Mouse (Mus musculus) CH12.LX (cell line): Measurements from ENCODE around the gene Folr2. TPM values are rescaled to one million over a fixed set of nuclear protein-coding genes. Genes with fewer than 3 reads are reported as not detected.

Source experiments
- DNase-seq: peaks from one replicate; pipeline ENCODE4 v3.0.0-alpha.2; 2013; ENCODE audit errors: extremely low read depth
- H3K27ac ChIP-seq: 2 replicates; pipeline ENCODE4 v1.5.1; 2012; ENCODE audit warnings: low read depth, mild to moderate bottlenecking, control low read depth, moderate library complexity; ENCODE audit not compliant: insufficient read depth
- H3K27me3 ChIP-seq: replicated peaks from 2 replicates; pipeline ENCODE3; 2012; ENCODE audit warnings: inconsistent platforms
- H3K36me3 ChIP-seq, 2 experiments: replicated peaks in 1 of 2; 2 replicates each; pipeline versions ENCODE3 to v1.6.1; 2012; ENCODE audit warnings: inconsistent platforms in 1 of 2, low read length in 1 of 2, mild to moderate bottlenecking in 1 of 2, mixed read lengths in 1 of 2, moderate library complexity in 1 of 2; ENCODE audit not compliant: control insufficient read depth in 1 of 2, insufficient read depth in 1 of 2
- H3K4me1 ChIP-seq, 2 experiments: 2 replicates each; pipeline ENCODE4 v1.6.1; 2012; ENCODE audit warnings: inconsistent platforms in 1 of 2, moderate library complexity in 1 of 2; ENCODE audit not compliant: insufficient read depth in 2 of 2, control insufficient read depth in 1 of 2
- H3K4me2 ChIP-seq: 2 replicates; pipeline ENCODE4 v1.6.1; 2012; ENCODE audit warnings: low read depth, mild to moderate bottlenecking, control low read depth; ENCODE audit not compliant: poor library complexity, insufficient read depth, severe bottlenecking
- H3K4me3 ChIP-seq, 3 experiments: fragments of 150-350 bp in 1 of 3; sonication (generic) in 1 of 3; replicated peaks in 1 of 3; 2 replicates each; pipeline versions ENCODE3 to v1.5.1; 2011 to 2012; ENCODE audit warnings: low read depth in 2 of 3, low read length in 2 of 3, mild to moderate bottlenecking in 2 of 3, moderate library complexity in 2 of 3, control low read depth in 1 of 3, improper control_type of control experiment in 1 of 3, inconsistent platforms in 1 of 3, mixed read lengths in 1 of 3; ENCODE audit not compliant: poor library complexity in 1 of 3
- H3K79me2 ChIP-seq: replicated peaks from 2 replicates; pipeline ENCODE4 v1.6.1; 2012; ENCODE audit warnings: mild to moderate bottlenecking, moderate library complexity; ENCODE audit not compliant: control insufficient read depth, poor library complexity, insufficient read depth, severe bottlenecking; ENCODE audit errors: extremely low read depth
- H3K9ac ChIP-seq: 2 replicates; pipeline ENCODE4 v1.6.1; 2012; ENCODE audit warnings: low read depth, mild to moderate bottlenecking, control low read depth, moderate library complexity; ENCODE audit not compliant: insufficient read depth
- H3K9me3 ChIP-seq: replicated peaks from 2 replicates; pipeline ENCODE3; 2012; ENCODE audit warnings: low read length, inconsistent platforms, mixed read lengths
- CHD1 ChIP-seq: IDR thresholded peaks from 2 replicates; pipeline ENCODE4 v1.6.1; 2012; ENCODE audit warnings: low read depth, low read length, improper control_type of control experiment, inconsistent platforms
- EP300 ChIP-seq: IDR thresholded peaks from 2 replicates; pipeline ENCODE4 v1.6.1; 2011; ENCODE audit warnings: low read length, improper control_type of control experiment
- MAX ChIP-seq: IDR thresholded peaks from 2 replicates; pipeline ENCODE4 v1.6.1; 2011; ENCODE audit warnings: low read length, improper control_type of control experiment
- MAZ ChIP-seq: IDR thresholded peaks from 2 replicates; pipeline ENCODE4 v1.6.1; 2012; ENCODE audit warnings: low read depth, mild to moderate bottlenecking, inconsistent platforms, low read length, improper control_type of control experiment, moderate library complexity
- NRF1 ChIP-seq: IDR thresholded peaks from 2 replicates; pipeline ENCODE4 v1.6.1; 2014; ENCODE audit warnings: low read depth, mild to moderate bottlenecking, inconsistent platforms, low read length, improper control_type of control experiment, moderate library complexity
- RAD21 ChIP-seq: IDR thresholded peaks from 2 replicates; pipeline ENCODE4 v1.6.1; 2011; ENCODE audit warnings: low read depth, mild to moderate bottlenecking, low read length, improper control_type of control experiment, moderate library complexity
- SMC3 ChIP-seq: IDR thresholded peaks from 2 replicates; pipeline ENCODE4 v1.6.1; 2011; ENCODE audit warnings: low read depth, low read length, improper control_type of control experiment
- USF1 ChIP-seq: IDR thresholded peaks from 2 replicates; pipeline ENCODE4 v1.6.1; 2014; ENCODE audit warnings: low read depth, mild to moderate bottlenecking, inconsistent platforms, low read length, improper control_type of control experiment
- USF2 ChIP-seq: conservative IDR thresholded peaks from 2 replicates; pipeline ENCODE4 v1.6.1; 2011; ENCODE audit warnings: low read depth, low read length, improper control_type of control experiment
- ZC3H11A ChIP-seq: IDR thresholded peaks from 2 replicates; pipeline ENCODE4 v1.6.1; 2012; ENCODE audit warnings: low read depth, mild to moderate bottlenecking, inconsistent platforms, low read length, improper control_type of control experiment
- ZMIZ1 ChIP-seq: IDR thresholded peaks from 2 replicates; pipeline ENCODE4 v1.6.1; 2012; ENCODE audit warnings: low read depth, mild to moderate bottlenecking, inconsistent platforms, low read length, improper control_type of control experiment
- dilution Hi-C: fragments of 300-500 bp; cut with MboI; formaldehyde crosslinking; loops from 2 replicates; pipeline ENCODE4 v1.14.3; 2020; ENCODE audit warnings: low sequenced_read_pairs; ENCODE audit not compliant: extremely low pct_unique_long_range_greater_than_20kb, extremely low pct_ligation_motif_present
- in situ Hi-C: fragments of 300-500 bp; cut with MboI; formaldehyde crosslinking; loops from 3 replicates; pipeline ENCODE4 v1.14.3; 2019; ENCODE audit warnings: low sequenced_read_pairs, low pct_ligation_motif_present, low pct_unique_long_range_greater_than_20kb, mixed read lengths
- polyA plus RNA-seq: library from polyadenylated mRNA; unstranded; fragments of >175 nt; gene quantifications from 2 replicates; pipeline ENCODE4 v1.2.1, GENCODE M21; 2012; ENCODE audit warnings: low read depth; ENCODE audit not compliant: insufficient read length
- total RNA-seq, 2 experiments: library from RNA; depleted of rRNA; stranded (reverse); fragments of 300-350 nt in 1 of 2; fragments of >200 nt in 1 of 2; gene quantifications; 2 replicates each; pipeline ENCODE4 v1.2.3; 2012 to 2014

Gene Folr2
- total and polyA plus RNA-seq, 3 experiments, result not detected

- Histone ChIP-seq H3K79me2 (no peaks in the 10 kb centered on the region), H3K9me3 (peaks cover 26% of the 10 kb centered on the region), H3K4me3 (no peak overlapping the region), H3K36me3 (peaks cover 42 to 67% of the 10 kb centered on the region in 2 experiments), H3K27ac (no peak overlapping the region), H3K27me3 (no peaks in the 10 kb centered on the region), H3K4me1 (no peaks in the 10 kb centered on the region), H3K4me2 (no peak overlapping the region), H3K9ac (no peak overlapping the region)
- no peak for DNase-seq
- dilution Hi-C loops, result no loop called here
- in situ Hi-C loops, result no loop called here
- TF ChIP-seq MAZ (no peak), RAD21 (no peak), USF1 (no peak), SMC3 (no peak)
Measured at GRCm38 (mm10) chr7:101822836-101823757, 33.9 kb downstream of the Folr2 start.

GRCm38 (mm10) chr7:101821571-101822501, 35.2 kb downstream of the Folr2 start:
- Histone ChIP-seq H3K4me3 (no peak overlapping the region), H3K4me2 (no peak overlapping the region), H3K27me3 (no peaks in the 10 kb centered on the region), H3K4me1 (no peaks in the 10 kb centered on the region)
- dilution Hi-C loops (no loop called here), in situ Hi-C loops (no loop called here)
- no peak for DNase-seq
- TF ChIP-seq ZMIZ1, result no peak
- no peak for TF ChIP-seq NRF1
- no peak for TF ChIP-seq EP300
- no peak for TF ChIP-seq CHD1
- no peak for TF ChIP-seq USF2
- no peak for TF ChIP-seq ZC3H11A
- TF ChIP-seq MAX, result no peak
- TF ChIP-seq, all 38 proteins: peak for 0
- H3K36me3 ChIP-seq, result peaks cover 34 to 54% of the 10 kb centered on the region in 2 experiments
- H3K9me3 ChIP-seq, result peaks cover 26% of the 10 kb centered on the region
- no peaks in the 10 kb centered on the region for H3K79me2 ChIP-seq
- no peak overlapping the region for H3K9ac ChIP-seq
- H3K27ac ChIP-seq, result no peak overlapping the region
